Mouse (Mus musculus): ENCODE measurements around the gene Cnih1. TPM values are rescaled to one million over a fixed set of nuclear protein-coding genes. Genes with fewer than 3 reads are reported as not detected.
"Not testable (repeated sequence)": the region's sequence is repeated elsewhere in the genome, so short reads cannot be mapped to it uniquely, and the experiment has no call there.

Gene Cnih1
- polyA plus RNA-seq, 1 experiment from 2014 or later: 204 TPM

DNA sequence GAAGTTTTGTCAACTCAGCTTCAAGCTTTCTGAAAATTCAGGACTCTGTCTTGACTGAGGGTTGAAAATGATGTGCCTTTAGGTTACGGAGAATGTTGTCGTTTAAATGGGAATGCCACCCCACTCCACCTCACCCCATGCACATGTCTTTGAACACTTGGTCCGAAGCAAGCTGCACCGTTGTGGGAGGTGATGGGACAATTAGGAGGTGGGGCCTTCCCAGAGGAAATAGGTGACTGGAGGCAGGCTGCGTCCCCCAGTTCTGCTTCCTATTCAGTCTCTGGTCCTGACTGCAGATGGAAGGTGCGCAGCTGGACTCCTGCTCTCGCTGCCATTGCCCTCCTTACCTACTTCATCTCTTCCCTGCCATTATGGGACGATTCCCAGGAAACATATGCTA lies 32.4 kb downstream of the Cnih1 start:
- Histone ChIP-seq H3K4me3 (replicated peaks) (no peak overlapping the region), H3K9me3 (replicated peaks) (no peaks in the 10 kb centered on the region), H3K9ac (replicated peaks) (no peak overlapping the region)

DNA sequence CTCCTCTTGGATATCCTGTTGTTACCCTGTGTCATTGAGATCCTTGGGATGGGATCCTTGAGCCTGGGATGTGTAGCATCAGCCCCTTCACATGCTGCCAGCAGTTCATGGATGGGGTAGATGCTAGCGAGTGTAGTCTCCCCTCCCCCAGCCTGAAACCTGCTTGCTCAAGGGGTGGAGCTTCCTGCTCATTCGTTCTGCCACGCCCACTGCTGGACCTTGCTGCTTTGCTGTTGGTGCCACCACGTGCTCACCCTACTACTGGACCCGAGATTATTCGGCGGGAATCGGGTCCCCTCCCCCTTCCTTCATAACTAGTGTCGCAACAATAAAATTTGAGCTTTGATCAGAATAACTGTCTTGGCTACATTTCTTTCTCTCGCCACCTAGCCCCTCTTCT lies 33.8 kb downstream of the Cnih1 start:
- not testable (repeated sequence) for ATAC-seq (ENCODE audit: low FRiP score); H3K4me3 ChIP-seq (replicated peaks); H3K9me3 ChIP-seq (replicated peaks); H3K36me3 ChIP-seq; H3K4me1 ChIP-seq; H3K4me2 ChIP-seq; H3K27ac ChIP-seq (replicated peaks); H3K9ac ChIP-seq (replicated peaks); H3K27me3 ChIP-seq (replicated peaks)
- WGBS: 69% methylated on average over 9 of the region's 10 CpGs

More for the DNA sequence above, 32.4 kb downstream of the Cnih1 start:
- no peaks in the 10 kb centered on the region for H3K27me3 ChIP-seq (replicated peaks)
- H3K36me3 ChIP-seq: no peaks in the 10 kb centered on the region
- no peak for ATAC-seq (ENCODE audit: low FRiP score)
- WGBS: 92% methylated on average over 8 of the region's 8 CpGs
- H3K4me1 ChIP-seq: peaks cover 5% of the 10 kb centered on the region
- no peak overlapping the region for H3K4me2 ChIP-seq
- H3K27ac ChIP-seq (replicated peaks): no peak overlapping the region

DNA sequence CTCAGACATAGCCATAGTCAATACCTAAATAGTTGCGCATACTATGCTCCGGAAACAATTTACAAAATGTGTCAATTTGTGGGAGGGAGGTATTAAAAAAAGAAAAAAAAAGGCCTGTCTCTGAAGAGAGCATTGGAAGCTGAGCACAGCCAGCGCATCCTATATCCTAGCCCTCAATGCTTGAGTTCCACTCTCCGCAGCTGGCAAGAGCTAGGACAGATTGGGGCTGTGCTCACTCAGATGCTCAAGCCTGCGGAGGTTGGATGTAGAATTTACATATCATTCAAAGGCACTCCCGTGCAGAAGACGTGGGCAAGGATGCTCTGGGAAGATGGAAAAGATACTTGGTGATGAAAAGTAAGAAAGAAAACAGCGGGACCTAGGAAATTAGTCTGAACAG lies 42.8 kb downstream of the Cnih1 start:
- no peaks in the 10 kb centered on the region for H3K36me3 ChIP-seq
- H3K9me3 ChIP-seq (replicated peaks): no peaks in the 10 kb centered on the region
- H3K4me2 ChIP-seq: no peak overlapping the region
- H3K4me3 ChIP-seq (replicated peaks): no peak overlapping the region
- H3K27me3 ChIP-seq (replicated peaks): no peaks in the 10 kb centered on the region
- WGBS: 92% methylated on average over 8 of the region's 8 CpGs
- no peak overlapping the region for H3K27ac ChIP-seq (replicated peaks)
- H3K9ac ChIP-seq (replicated peaks): no peak overlapping the region
- no peak for ATAC-seq (ENCODE audit: low FRiP score)
- no peaks in the 10 kb centered on the region for H3K4me1 ChIP-seq

DNA sequence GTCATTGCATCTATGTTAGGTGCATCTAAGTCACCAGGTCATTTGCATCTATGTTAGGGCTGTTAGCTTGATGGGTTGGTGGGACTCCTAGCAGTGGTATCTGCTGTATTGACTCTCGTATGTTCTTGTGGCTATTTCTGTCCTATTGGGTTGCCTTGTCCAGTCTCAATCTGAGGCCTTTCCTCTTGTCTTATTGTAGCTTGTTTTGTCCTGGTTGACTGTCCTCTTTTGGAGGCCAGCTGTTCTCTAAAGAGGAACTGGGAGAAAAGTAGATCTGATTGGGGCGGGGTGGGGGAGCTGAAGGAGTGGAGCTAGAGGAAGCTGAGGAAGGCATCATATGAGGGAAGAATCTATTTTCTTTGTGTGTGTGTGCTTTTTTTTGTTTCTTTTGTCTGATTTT lies 45.5 kb downstream of the Cnih1 start:
- H3K36me3 ChIP-seq: no peaks in the 10 kb centered on the region
- no peak overlapping the region for H3K4me3 ChIP-seq (replicated peaks)
- no peak overlapping the region for H3K9ac ChIP-seq (replicated peaks)
- no peaks in the 10 kb centered on the region for H3K4me1 ChIP-seq
- H3K4me2 ChIP-seq: no peak overlapping the region
- H3K9me3 ChIP-seq (replicated peaks): peaks cover 3% of the 10 kb centered on the region; the same call in 1 of the 2 replicates
- 90% methylated on average over 2 of the region's 2 CpGs for WGBS
- ATAC-seq (ENCODE audit: low FRiP score): no peak
- H3K27me3 ChIP-seq (replicated peaks): no peaks in the 10 kb centered on the region
- no peak overlapping the region for H3K27ac ChIP-seq (replicated peaks)

DNA sequence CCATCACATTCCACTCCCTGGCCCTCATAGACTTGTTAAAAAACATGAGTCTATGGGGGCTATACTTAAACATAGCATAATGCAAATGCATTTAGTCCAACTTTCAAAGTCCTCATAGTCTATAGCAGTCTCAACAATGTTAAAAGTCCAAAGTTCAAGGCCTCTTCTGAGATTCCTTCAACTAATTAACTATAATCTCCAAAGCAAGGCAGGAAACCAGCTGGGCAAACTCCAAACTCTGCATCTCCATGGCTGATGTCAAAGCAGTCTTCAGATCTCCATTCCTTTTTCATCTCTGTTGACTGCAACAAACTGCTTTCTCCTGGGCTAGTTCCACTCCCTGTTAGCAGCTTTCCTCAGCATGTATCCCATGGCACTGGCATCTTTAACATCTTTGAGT lies 50.9 kb downstream of the Cnih1 start:
- not testable (repeated sequence) for H3K27ac ChIP-seq (replicated peaks); H3K36me3 ChIP-seq; H3K4me2 ChIP-seq; H3K9me3 ChIP-seq (replicated peaks); ATAC-seq (ENCODE audit: low FRiP score); H3K27me3 ChIP-seq (replicated peaks); H3K9ac ChIP-seq (replicated peaks); H3K4me3 ChIP-seq (replicated peaks); H3K4me1 ChIP-seq

DNA sequence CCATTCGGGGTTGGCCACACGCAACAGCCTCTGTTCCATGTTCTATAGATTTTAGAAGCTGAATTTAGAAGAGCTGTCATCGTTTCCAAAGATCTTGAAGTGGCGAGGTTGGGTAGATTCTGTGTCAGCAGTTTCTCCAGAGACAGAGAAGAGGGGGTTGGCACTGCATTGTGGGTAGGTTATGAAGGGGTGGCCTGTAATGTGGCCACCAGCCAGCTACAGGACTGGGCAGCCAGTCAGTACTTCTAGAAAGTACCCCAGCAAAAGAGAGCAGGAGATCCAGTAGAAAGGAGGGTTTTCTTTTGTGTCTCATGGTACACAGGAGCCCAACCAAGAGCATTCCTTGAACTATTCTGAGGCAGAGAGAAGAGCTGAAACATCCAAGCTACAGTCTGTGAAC lies 51.8 kb downstream of the Cnih1 start:
- H3K4me2 ChIP-seq: no peak overlapping the region
- ATAC-seq (ENCODE audit: low FRiP score): no peak
- 91% methylated on average over 4 of the region's 4 CpGs for WGBS

DNA sequence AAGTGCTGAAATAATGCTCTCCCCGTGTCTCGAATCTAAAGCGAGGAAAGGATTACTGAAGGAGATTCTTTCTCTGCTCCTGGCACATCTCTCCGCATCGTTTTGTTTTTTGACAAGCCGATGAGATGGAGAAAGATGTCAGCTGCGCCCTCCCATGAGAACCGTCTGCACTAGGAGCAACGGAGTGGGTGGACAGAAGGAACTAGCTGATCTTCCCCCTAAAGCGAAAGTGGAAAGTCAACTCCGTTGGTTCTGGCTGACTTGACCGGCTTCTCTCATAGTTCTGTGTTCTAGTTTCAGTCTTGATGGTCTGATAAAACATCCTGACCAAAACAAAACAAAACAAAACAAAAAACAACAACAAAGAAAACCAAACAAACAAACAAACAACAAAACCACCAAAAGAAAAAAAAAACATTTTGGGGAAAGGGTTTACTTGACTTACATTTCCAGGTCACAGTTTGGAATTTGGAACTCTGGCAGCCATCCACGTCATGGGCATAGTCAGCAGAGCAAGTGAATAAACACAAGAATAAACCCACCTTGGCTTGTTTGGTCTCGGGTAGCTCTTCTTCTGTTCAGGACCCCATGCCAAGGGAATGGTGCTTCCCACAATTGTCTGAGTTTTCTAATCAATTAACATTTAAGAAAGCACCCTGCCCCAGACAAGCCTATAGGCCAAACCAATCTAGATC lies 53.3 kb downstream of the Cnih1 start:
- Histone ChIP-seq H3K27ac (replicated peaks) (no peak overlapping the region), H3K4me2 (no peak overlapping the region), H3K9ac (replicated peaks) (no peak overlapping the region), H3K4me3 (replicated peaks) (no peak overlapping the region), H3K36me3 (no peaks in the 10 kb centered on the region), H3K9me3 (replicated peaks) (peaks cover 3% of the 10 kb centered on the region; the same call in 1 of the 2 replicates), H3K27me3 (replicated peaks) (no peaks in the 10 kb centered on the region), H3K4me1 (no peaks in the 10 kb centered on the region)
- WGBS: 85% methylated on average over 14 of the region's 14 CpGs
- ATAC-seq (ENCODE audit: low FRiP score): no peak

More for the DNA sequence above, 51.8 kb downstream of the Cnih1 start:
- H3K4me3 ChIP-seq (replicated peaks): no peak overlapping the region
- H3K27ac ChIP-seq (replicated peaks): no peak overlapping the region
- H3K9ac ChIP-seq (replicated peaks): no peak overlapping the region
- H3K27me3 ChIP-seq (replicated peaks): no peaks in the 10 kb centered on the region
- no peaks in the 10 kb centered on the region for H3K36me3 ChIP-seq
- H3K4me1 ChIP-seq: no peaks in the 10 kb centered on the region
- H3K9me3 ChIP-seq (replicated peaks): peaks cover 3% of the 10 kb centered on the region; the same call in 1 of the 2 replicates

DNA sequence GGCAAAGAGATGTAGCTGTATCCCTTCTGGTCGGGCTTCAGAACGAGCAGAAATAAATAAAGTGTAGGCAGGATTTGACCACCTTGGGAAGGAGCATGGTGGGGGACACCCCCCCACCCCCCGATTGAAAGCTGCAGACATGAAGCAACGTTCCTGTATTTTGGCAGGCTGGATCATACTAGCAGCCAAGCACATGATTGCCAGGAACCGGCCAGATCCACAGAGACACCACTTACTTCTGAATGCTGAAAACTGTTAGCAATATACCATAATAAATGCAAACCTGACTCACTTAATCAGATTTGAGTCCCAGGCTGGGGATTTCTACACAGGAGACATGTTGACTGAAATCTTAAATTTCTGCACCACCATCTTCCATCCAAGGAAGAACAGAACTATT lies 53.9 kb downstream of the Cnih1 start:
- no peak for ATAC-seq (ENCODE audit: low FRiP score)
- WGBS: 79% methylated on average over 5 of the region's 5 CpGs

DNA sequence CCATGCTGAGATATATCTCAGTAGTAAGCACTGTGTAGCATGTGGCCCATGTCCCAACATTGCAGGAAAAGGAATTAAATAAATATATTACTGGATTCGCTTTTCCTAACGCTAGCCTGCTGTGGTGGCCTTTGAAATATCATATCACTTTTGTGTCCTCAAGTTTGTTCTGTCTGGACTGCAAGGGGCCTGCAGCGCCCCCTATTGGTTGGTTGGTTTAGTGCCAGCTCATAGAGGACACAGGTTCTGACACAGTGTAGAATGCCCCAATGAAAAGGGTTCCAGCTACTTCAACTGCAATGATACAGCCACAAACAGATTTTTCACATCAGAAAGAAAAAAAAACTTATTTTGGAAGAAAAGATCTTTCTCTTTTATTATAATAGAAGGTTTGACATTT lies 62.5 kb downstream of the Cnih1 start:
- Histone ChIP-seq H3K36me3 (no peaks in the 10 kb centered on the region), H3K4me2 (no peak overlapping the region), H3K9me3 (replicated peaks) (no peaks in the 10 kb centered on the region), H3K27me3 (replicated peaks) (no peaks in the 10 kb centered on the region), H3K27ac (replicated peaks) (no peak overlapping the region), H3K4me1 (no peaks in the 10 kb centered on the region), H3K9ac (replicated peaks) (no peak overlapping the region), H3K4me3 (replicated peaks) (no peak overlapping the region)
- ATAC-seq (ENCODE audit: low FRiP score): no peak
- 55% methylated on average over 3 of the region's 3 CpGs for WGBS

More for the DNA sequence above, 53.9 kb downstream of the Cnih1 start:
- Histone ChIP-seq H3K4me2 (no peak overlapping the region), H3K36me3 (no peaks in the 10 kb centered on the region), H3K27ac (replicated peaks) (no peak overlapping the region), H3K9me3 (replicated peaks) (no peaks in the 10 kb centered on the region), H3K9ac (replicated peaks) (no peak overlapping the region), H3K4me1 (no peaks in the 10 kb centered on the region), H3K27me3 (replicated peaks) (no peaks in the 10 kb centered on the region), H3K4me3 (replicated peaks) (no peak overlapping the region)

Other genes with a start within 250 kb of the Cnih1 start
- gene Cdkn3, start 27.9 kb downstream of the Cnih1 start, polyA plus RNA-seq (2015; fragmentation: Nextera tagmentation; extraction: Ambion mirVana): 9.1 and 15.0 TPM in 2 replicates
- 116 and 123 TPM in 2 replicates for gene Gmfb, start 33.8 kb upstream of the Cnih1 start, polyA plus RNA-seq (2015; fragmentation: Nextera tagmentation; extraction: Ambion mirVana)
- gene Cgrrf1, start 43.7 kb upstream of the Cnih1 start, polyA plus RNA-seq (2015; fragmentation: Nextera tagmentation; extraction: Ambion mirVana): 20.2 and 20.7 TPM in 2 replicates
- gene Samd4, start 94.4 kb upstream of the Cnih1 start, polyA plus RNA-seq (2015; fragmentation: Nextera tagmentation; extraction: Ambion mirVana): 5.1 and 5.2 TPM in 2 replicates